In the genomic region with DNA sequence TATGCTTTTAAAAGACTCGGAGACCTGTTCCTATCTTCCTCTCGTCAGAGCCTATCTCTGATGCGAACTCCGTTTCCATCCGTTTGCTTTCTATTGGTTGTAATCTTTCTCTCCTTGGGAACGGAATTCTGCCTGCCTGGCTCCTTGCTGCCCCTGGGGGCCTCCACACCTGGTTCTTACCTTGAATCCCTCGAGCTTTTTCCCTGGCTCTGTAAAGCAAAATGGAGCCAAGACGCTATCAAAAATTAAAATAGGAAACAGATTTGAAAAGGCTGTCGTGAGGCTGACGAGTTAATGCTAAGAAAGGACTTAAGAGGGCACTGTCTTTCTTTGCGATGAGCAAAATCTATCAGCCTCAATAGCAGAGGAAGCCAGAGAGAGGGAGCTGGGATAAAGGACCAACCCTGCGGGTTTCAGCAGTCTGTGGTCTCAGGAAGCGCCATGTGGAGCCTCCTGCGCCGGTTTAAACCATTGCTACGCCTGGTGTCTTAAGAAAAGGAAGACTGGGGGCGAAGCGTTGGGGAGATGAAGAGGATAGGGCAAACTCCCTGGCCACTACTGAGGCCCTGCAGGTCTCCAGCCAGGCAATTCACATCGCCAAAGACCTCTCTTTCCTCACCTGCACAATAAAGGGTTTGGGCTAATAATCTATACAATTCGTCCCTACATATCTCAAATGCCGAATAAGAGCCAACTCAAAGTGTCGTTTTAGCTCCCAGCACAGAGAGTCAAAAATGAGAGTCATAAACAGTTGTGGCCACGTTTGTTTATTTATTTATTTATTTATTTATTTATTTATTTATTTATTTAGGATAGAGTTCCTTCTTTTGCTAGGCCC, we compare ENCODE assay signal across 7 mouse cellular contexts. TPM values are rescaled to one million over a fixed set of nuclear protein-coding genes. Genes with fewer than 3 reads are reported as not detected.
A peak's percentile ranks its signal among the peaks of the same experiment; 100 is the strongest.
DNase-seq lines count a peak whose midpoint lies in the region; ATAC-seq and TF ChIP-seq lines count a peak whose summit lies in the region.

No protein-coding gene starts in this region.

- peak overlapping the region; percentile 75 for H3K4me3 ChIP-seq in ES-Bruce4 (ENCODE audit: low read depth, low read length)
- 0 out of 2 replicates have a peak overlapping the region, but pooled peaks have one; percentile 18 for H3K4me3 ChIP-seq in embryonic fibroblast, embryonic 13.5 days (ENCODE audit: insufficient read depth, low read length)
- H3K4me3 ChIP-seq in heart, postnatal 0 days (ENCODE audit: low read depth, low read length) = no peak overlapping the region
- peak overlapping the region; percentile 92 for H3K4me3 ChIP-seq in neural tube, embryonic 15.5 days (replicated peaks)

- H3K4me2 ChIP-seq in heart, postnatal 0 days (ENCODE audit: low read depth, low read length) = peak overlapping the region; percentile 92
- H3K4me2 ChIP-seq in neural tube, embryonic 15.5 days = peak overlapping the region; percentile 92

- no peaks in the 10 kb centered on the region for H3K36me3 ChIP-seq in ES-Bruce4 (ENCODE audit: control insufficient read depth, insufficient read depth, low read length, poor library complexity, severe bottlenecking)
- H3K36me3 ChIP-seq in heart, postnatal 0 days (replicated peaks; ENCODE audit: control insufficient read depth, insufficient read depth, low read length) = no peaks in the 10 kb centered on the region
- no peaks in the 10 kb centered on the region for H3K36me3 ChIP-seq in neural tube, embryonic 15.5 days

- WGBS in heart, postnatal 0 days = 6% methylated on average over 23 of the region's 23 CpGs
- 5% methylated on average over 23 of the region's 23 CpGs for WGBS in neural tube, embryonic 15.5 days

- peak; percentile 58 for DNase-seq in adrenal gland, postnatal 14 days
- peak; percentile 76 for DNase-seq in heart, postnatal 0 days (ENCODE audit: low spot score)
- DNase-seq in kidney, postnatal 14 days = peak; percentile 69
- peak; percentile 37 to 52 for DNase-seq in lung, adult 18-20 months

- peak overlapping the region; percentile 97 for H3K9ac ChIP-seq in ES-Bruce4 (ENCODE audit: low read depth, poor library complexity, severe bottlenecking)
- H3K9ac ChIP-seq in heart, postnatal 0 days (replicated peaks; ENCODE audit: low read depth, low read length) = no peak overlapping the region
- peak overlapping the region; percentile 30; the same call in 1 of the 2 replicates for H3K9ac ChIP-seq in neural tube, embryonic 15.5 days (replicated peaks)

- peak; percentile 25 for TF ChIP-seq CTCF in ES-Bruce4 (IDR thresholded peaks at IDR 0.05; ENCODE audit: low read depth, low read length)
- TF ChIP-seq CTCF in embryonic fibroblast, embryonic 13.5 days (IDR thresholded peaks at IDR 0.05; ENCODE audit: borderline replicate concordance, insufficient read depth, low read length) = no peak
- peak; percentile 70 for TF ChIP-seq CTCF in heart, postnatal 0 days (IDR thresholded peaks at IDR 0.05; ENCODE audit: low read depth)

- TF ChIP-seq EP300 in ES-Bruce4 (IDR thresholded peaks at IDR 0.05; ENCODE audit: insufficient read depth, low read depth, low read length) = no peak
- TF ChIP-seq EP300 in heart, postnatal 0 days (IDR thresholded peaks at IDR 0.05; ENCODE audit: low read depth) = no peak

- no peaks in the 10 kb centered on the region for H3K27me3 ChIP-seq in ES-Bruce4 (ENCODE audit: control insufficient read depth, insufficient read depth, low read length, poor library complexity, severe bottlenecking)
- H3K27me3 ChIP-seq in heart, postnatal 0 days (ENCODE audit: control insufficient read depth, insufficient read depth, low read length) = peaks cover 7% of the 10 kb centered on the region; the same call in 1 of the 2 replicates
- H3K27me3 ChIP-seq in neural tube, embryonic 15.5 days (replicated peaks) = no peaks in the 10 kb centered on the region

- no peak for TF ChIP-seq POLR2A in ES-Bruce4 (IDR thresholded peaks at IDR 0.05; ENCODE audit: insufficient read depth, low read length)
- TF ChIP-seq POLR2A in embryonic fibroblast, embryonic 13.5 days (IDR thresholded peaks at IDR 0.05; ENCODE audit: low read depth, low read length) = no peak

- peaks cover 1% of the 10 kb centered on the region for H3K4me1 ChIP-seq in ES-Bruce4 (ENCODE audit: control insufficient read depth, insufficient read depth, low read length)
- H3K4me1 ChIP-seq in embryonic fibroblast, embryonic 13.5 days (ENCODE audit: control insufficient read depth, insufficient read depth, low read length) = no peaks in the 10 kb centered on the region
- H3K4me1 ChIP-seq in heart, postnatal 0 days (ENCODE audit: control insufficient read depth, insufficient read depth) = peaks cover 20% of the 10 kb centered on the region
- peaks cover 54% of the 10 kb centered on the region for H3K4me1 ChIP-seq in neural tube, embryonic 15.5 days

- ATAC-seq in heart, postnatal 0 days (ENCODE audit: insufficient read depth, low read depth) = no peak
- peak; percentile 58 for ATAC-seq in neural tube, embryonic 15.5 days (ENCODE audit: low FRiP score)

- H3K27ac ChIP-seq in ES-Bruce4 (ENCODE audit: insufficient read depth, low read length) = peak overlapping the region; percentile 81
- H3K27ac ChIP-seq in embryonic fibroblast, embryonic 13.5 days (ENCODE audit: insufficient read depth, low read length) = peak overlapping the region; percentile 46
- H3K27ac ChIP-seq in heart, postnatal 0 days (ENCODE audit: low read depth) = peak overlapping the region; percentile 70
- H3K27ac ChIP-seq in neural tube, embryonic 15.5 days (replicated peaks) = peak overlapping the region; percentile 98

- H3K9me3 ChIP-seq in ES-Bruce4 (replicated peaks; ENCODE audit: control insufficient read depth, insufficient read depth, low read length, poor library complexity, severe bottlenecking) = no peaks in the 10 kb centered on the region
- H3K9me3 ChIP-seq in heart, postnatal 0 days (replicated peaks; ENCODE audit: control insufficient read depth, low read length) = no peaks in the 10 kb centered on the region
- no peaks in the 10 kb centered on the region for H3K9me3 ChIP-seq in neural tube, embryonic 15.5 days (replicated peaks)

RNA-seq across cellular contexts. Expression of gene Enc1, which starts 1.3 kb away (rescaled TPM):
- polyA plus RNA-seq in ES-Bruce4 (2011; ENCODE audit: insufficient read depth, insufficient read length, low read depth, missing spikeins) = 83.0 TPM in 2 replicates
- 15.0 and 19.0 TPM in 2 replicates for total RNA-seq in adrenal gland, postnatal 14 days (2021)
- polyA plus RNA-seq in embryonic fibroblast, embryonic 13.5 days (2011; ENCODE audit: insufficient read length, low read depth, missing spikeins) = 58.2 and 59.1 TPM in 2 replicates
- 10.2 and 10.9 TPM in 2 replicates for total RNA-seq in heart, postnatal 0 days (2014; rRNA removed; ENCODE audit: low replicate concordance)
- 1.5 and 1.7 TPM in 2 replicates for polyA plus RNA-seq in heart, postnatal 0 days (2015; fragmentation: Nextera tagmentation; extraction: Ambion mirVana)
- polyA plus RNA-seq in neural tube, embryonic 15.5 days (2015; fragmentation: Nextera tagmentation; extraction: Ambion mirVana) = 65.8 and 79.2 TPM in 2 replicates

RNA-seq across cellular contexts. Expression of gene Hexb, which starts 41.4 kb away (rescaled TPM):
- 53.4 and 59.7 TPM in 2 replicates for polyA plus RNA-seq in ES-Bruce4 (2011; ENCODE audit: insufficient read depth, insufficient read length, low read depth, missing spikeins)
- total RNA-seq in adrenal gland, postnatal 14 days (2021) = 24.6 and 25.6 TPM in 2 replicates
- 68.2 and 81.3 TPM in 2 replicates for polyA plus RNA-seq in embryonic fibroblast, embryonic 13.5 days (2011; ENCODE audit: insufficient read length, low read depth, missing spikeins)
- total RNA-seq in heart, postnatal 0 days (2014; rRNA removed; ENCODE audit: low replicate concordance) = 21.9 and 32.0 TPM in 2 replicates
- 21.4 and 26.5 TPM in 2 replicates for polyA plus RNA-seq in heart, postnatal 0 days (2015; fragmentation: Nextera tagmentation; extraction: Ambion mirVana)
- polyA plus RNA-seq in neural tube, embryonic 15.5 days (2015; fragmentation: Nextera tagmentation; extraction: Ambion mirVana) = 54.5 and 66.1 TPM in 2 replicates

Comparison
In these comparisons a context has a peak if more than half of its experiments do, and no peak if none do; other contexts are left out.
1. H3K27ac ChIP-seq: peak in every context shown above with its lines; median percentile 98 in neural tube, embryonic 15.5 days; 81 in ES-Bruce4; 70 in heart, postnatal 0 days; 46 in embryonic fibroblast, embryonic 13.5 days.
2. RNA of gene Enc1, which starts 1.3 kb away (polyA plus RNA-seq): 83.0 TPM in ES-Bruce4, 65.8 to 79.2 TPM in neural tube, embryonic 15.5 days and 58.2 to 59.1 TPM in embryonic fibroblast, embryonic 13.5 days; 1.5 to 1.7 TPM in heart, postnatal 0 days; every median in the first group is over 10 times any median in the second.
3. Peak in every context shown above with its lines, with median percentiles within 50 percentile points of each other: DNase-seq.